Mouse (Mus musculus) thymus, adult 2 months (tissue): ENCODE measurements around the gene Tmem121b. TPM values are rescaled to one million over a fixed set of nuclear protein-coding genes. Genes with fewer than 3 reads are reported as not detected.

Source experiments
- DNase-seq: peaks from one replicate; pipeline ENCODE4 v3.0.0; 2021
- H3K27ac ChIP-seq: fragments of 200-500 bp; 2 replicates; pipeline ENCODE4 v1.5.1; 2012; ENCODE audit warnings: low read length, control low read depth; ENCODE audit not compliant: control insufficient read depth, insufficient read depth
- H3K27me3 ChIP-seq: fragments of 200-500 bp; 2 replicates; pipeline ENCODE4 v1.6.1; 2012; ENCODE audit warnings: mild to moderate bottlenecking, low read length, moderate library complexity, mixed read lengths; ENCODE audit not compliant: control insufficient read depth, insufficient read depth
- H3K36me3 ChIP-seq: fragments of 200-500 bp; 2 replicates; pipeline ENCODE4 v1.6.1; 2012; ENCODE audit warnings: mild to moderate bottlenecking, low read length, moderate library complexity; ENCODE audit not compliant: control insufficient read depth, insufficient read depth
- H3K4me1 ChIP-seq: fragments of 200-500 bp; replicated peaks from 2 replicates; pipeline ENCODE4 v1.6.1; 2012; ENCODE audit warnings: low read length; ENCODE audit not compliant: control insufficient read depth, insufficient read depth
- H3K4me3 ChIP-seq: fragments of 200-500 bp; 2 replicates; pipeline ENCODE4 v1.5.1; 2012; ENCODE audit warnings: mild to moderate bottlenecking, low read length, control low read depth, moderate library complexity; ENCODE audit not compliant: control insufficient read depth, insufficient read depth
- CTCF ChIP-seq: fragments of 200-500 bp; IDR thresholded peaks from 2 replicates; pipeline ENCODE4 v1.5.1; 2012; ENCODE audit warnings: mild to moderate bottlenecking, control low read depth, low read length, moderate library complexity, borderline replicate concordance; ENCODE audit not compliant: control insufficient read depth, poor library complexity, insufficient read depth; ENCODE audit errors: extremely low read depth
- POLR2A ChIP-seq: fragments of 200-500 bp; IDR thresholded peaks from 2 replicates; pipeline ENCODE4 v1.6.1; 2012; ENCODE audit warnings: mild to moderate bottlenecking, low read length, control low read depth, moderate library complexity; ENCODE audit not compliant: control insufficient read depth, poor library complexity, insufficient read depth; ENCODE audit errors: extremely low read depth
- WGBS: fragments of 180-500 bp; shearing (Covaris S2); methylation state at CpG from one replicate; pipeline ENCODE4 v1.1.7; 2018; 5-methylcytosine and 5-hydroxymethylcytosine counted together
- polyA plus RNA-seq: library from polyadenylated mRNA; depleted of rRNA; stranded (reverse); fragments of >200 nt; gene quantifications from 2 replicates; pipeline ENCODE4 v1.2.3, GENCODE M21; 2012

The Tmem121b gene
- polyA plus RNA-seq, 1 experiment, result 1.2 TPM

- TF ChIP-seq CTCF (no peak), POLR2A (no peak)
- H3K36me3 ChIP-seq, result peaks cover 21% of the 10 kb centered on the region
- peaks cover 50% of the 10 kb centered on the region for H3K4me1 ChIP-seq
- 6% methylated on average over 8 of the region's 8 CpGs for WGBS
- H3K27ac ChIP-seq, result peak overlapping the region; percentile 7; the same call in 1 of the 2 replicates
- H3K27me3 ChIP-seq, result no peaks in the 10 kb centered on the region
- peak; percentile 70 for DNase-seq
- no peak overlapping the region for H3K4me3 ChIP-seq
Measured at GRCm38 (mm10) chr6:120486051-120486510, 7.5 kb downstream of the Tmem121b start.

GRCm38 (mm10) chr6:120485038-120485437 is 8.6 kb downstream of the Tmem121b start:
- H3K27ac ChIP-seq, result no peak overlapping the region
- H3K4me3 ChIP-seq, result no peak overlapping the region
- no peaks in the 10 kb centered on the region for H3K27me3 ChIP-seq
- H3K4me1 ChIP-seq, result peaks cover 49% of the 10 kb centered on the region
- TF ChIP-seq POLR2A (no peak), CTCF (no peak)
- WGBS, result 24% methylated on average over 3 of the region's 3 CpGs
- DNase-seq, result no peak
- peaks cover 31% of the 10 kb centered on the region for H3K36me3 ChIP-seq

GRCm38 (mm10) chr6:120483211-120483626 is 10.4 kb downstream of the Tmem121b start:
- peaks cover 35% of the 10 kb centered on the region for H3K4me1 ChIP-seq

GRCm38 (mm10) chr6:120482756-120483155 is 10.9 kb downstream of the Tmem121b start:
- DNase-seq, result no peak
- H3K36me3 ChIP-seq, result peaks cover 54% of the 10 kb centered on the region
- 80% methylated on average over 6 of the region's 6 CpGs for WGBS
- H3K4me1 ChIP-seq, result peaks cover 34% of the 10 kb centered on the region
- no peaks in the 10 kb centered on the region for H3K27me3 ChIP-seq
- peak overlapping the region; percentile 11; the same call in 1 of the 2 replicates for H3K27ac ChIP-seq
- no peak overlapping the region for H3K4me3 ChIP-seq
- no peak for TF ChIP-seq POLR2A
- TF ChIP-seq CTCF, result no peak

More at GRCm38 (mm10) chr6:120483211-120483626, 10.4 kb downstream of the Tmem121b start:
- no peaks in the 10 kb centered on the region for H3K27me3 ChIP-seq
- peaks cover 49% of the 10 kb centered on the region for H3K36me3 ChIP-seq
- peak overlapping the region; percentile 11; the same call in 1 of the 2 replicates for H3K27ac ChIP-seq
- WGBS, result 55% methylated on average over 8 of the region's 8 CpGs
- peak; percentile 74 for DNase-seq
- no peak overlapping the region for H3K4me3 ChIP-seq
- TF ChIP-seq POLR2A (no peak), CTCF (no peak; the same call in 1 of the 2 replicates)

- no peak overlapping the region for H3K4me3 ChIP-seq
- H3K27me3 ChIP-seq, result no peaks in the 10 kb centered on the region
- no peak overlapping the region for H3K27ac ChIP-seq
- H3K4me1 ChIP-seq, result peaks cover 29% of the 10 kb centered on the region
- TF ChIP-seq POLR2A (no peak), CTCF (no peak)
- 98% methylated on average over 14 of the region's 14 CpGs for WGBS
- peaks cover 61% of the 10 kb centered on the region for H3K36me3 ChIP-seq
- no peak for DNase-seq
Measured at GRCm38 (mm10) chr6:120482021-120482420, 11.6 kb downstream of the Tmem121b start.

GRCm38 (mm10) chr6:120481538-120481937 is 12.1 kb downstream of the Tmem121b start:
- TF ChIP-seq CTCF (peak; percentile 35; the same call in 1 of the 2 replicates), POLR2A (no peak)
- WGBS, result 94% methylated on average over 6 of the region's 6 CpGs
- peak; percentile 45 for DNase-seq
- H3K36me3 ChIP-seq, result peaks cover 66% of the 10 kb centered on the region
- no peaks in the 10 kb centered on the region for H3K27me3 ChIP-seq
- H3K4me3 ChIP-seq, result no peak overlapping the region
- no peak overlapping the region for H3K27ac ChIP-seq
- H3K4me1 ChIP-seq, result peaks cover 24% of the 10 kb centered on the region
